Mouse (Mus musculus) cerebellum, adult 11-12 months (tissue): ENCODE results near the gene Prkce.

Experiments used
- DNase-seq: peaks from one replicate; pipeline ENCODE4 v3.0.0; 2022

Prkce gene

GRCm38 (mm10) chr17:86303401-86304243 lies 136.0 kb downstream of the Prkce start:
- no peak for DNase-seq

DNA sequence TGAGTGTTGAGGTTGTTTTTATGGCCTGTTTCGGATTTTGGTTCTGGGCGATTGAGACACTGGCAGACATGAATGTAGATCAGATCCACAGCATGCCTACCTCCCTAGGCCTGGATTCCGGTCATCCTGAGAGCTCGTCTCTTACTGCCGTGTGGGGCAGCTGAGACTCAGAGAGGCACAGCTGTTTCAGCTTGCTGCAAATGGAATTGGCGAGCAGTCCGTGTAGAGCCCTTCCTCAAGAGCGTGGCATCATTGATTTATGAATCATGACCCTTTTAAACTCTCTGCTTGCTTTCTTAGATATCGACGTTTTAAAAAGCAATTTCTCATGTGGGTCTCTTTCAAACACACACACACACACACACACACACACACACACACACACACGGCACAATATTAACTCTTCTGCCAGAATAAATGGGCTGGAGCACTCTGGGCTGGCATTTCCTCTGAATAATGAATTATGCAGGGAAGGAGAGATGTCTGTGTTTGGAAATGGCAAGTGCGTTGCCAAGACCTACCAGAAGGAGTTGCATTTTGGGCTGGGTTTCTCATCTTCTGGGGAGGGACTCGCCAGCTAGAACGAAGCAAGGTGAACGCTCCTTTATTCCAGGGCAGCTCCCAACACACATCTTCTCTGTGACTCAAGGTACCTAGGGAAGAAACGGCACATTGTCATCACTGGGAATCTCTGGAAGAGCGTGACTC lies 137.5 kb downstream of the Prkce start:
- no peak for DNase-seq

DNA sequence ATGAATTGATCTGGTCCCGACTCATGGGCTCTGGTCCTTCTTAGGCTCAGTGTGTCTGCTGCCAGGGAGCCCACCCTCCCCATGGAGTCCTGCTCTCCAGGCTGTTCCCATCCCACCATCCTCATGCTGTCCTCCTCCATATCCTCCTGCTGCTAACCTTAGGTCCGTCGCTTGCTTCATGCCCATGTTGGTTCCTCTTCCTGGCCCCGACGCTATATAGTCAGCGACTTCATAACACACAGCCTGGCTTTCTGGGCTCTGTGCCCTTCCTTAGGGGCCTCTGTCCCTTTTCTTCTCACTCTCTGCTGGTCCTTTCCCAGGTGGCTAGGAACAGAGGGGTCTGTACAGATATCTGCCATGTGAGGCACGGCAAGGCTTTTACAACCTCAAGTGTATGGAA lies 138.6 kb downstream of the Prkce start:
- DNase-seq, result no peak

DNA sequence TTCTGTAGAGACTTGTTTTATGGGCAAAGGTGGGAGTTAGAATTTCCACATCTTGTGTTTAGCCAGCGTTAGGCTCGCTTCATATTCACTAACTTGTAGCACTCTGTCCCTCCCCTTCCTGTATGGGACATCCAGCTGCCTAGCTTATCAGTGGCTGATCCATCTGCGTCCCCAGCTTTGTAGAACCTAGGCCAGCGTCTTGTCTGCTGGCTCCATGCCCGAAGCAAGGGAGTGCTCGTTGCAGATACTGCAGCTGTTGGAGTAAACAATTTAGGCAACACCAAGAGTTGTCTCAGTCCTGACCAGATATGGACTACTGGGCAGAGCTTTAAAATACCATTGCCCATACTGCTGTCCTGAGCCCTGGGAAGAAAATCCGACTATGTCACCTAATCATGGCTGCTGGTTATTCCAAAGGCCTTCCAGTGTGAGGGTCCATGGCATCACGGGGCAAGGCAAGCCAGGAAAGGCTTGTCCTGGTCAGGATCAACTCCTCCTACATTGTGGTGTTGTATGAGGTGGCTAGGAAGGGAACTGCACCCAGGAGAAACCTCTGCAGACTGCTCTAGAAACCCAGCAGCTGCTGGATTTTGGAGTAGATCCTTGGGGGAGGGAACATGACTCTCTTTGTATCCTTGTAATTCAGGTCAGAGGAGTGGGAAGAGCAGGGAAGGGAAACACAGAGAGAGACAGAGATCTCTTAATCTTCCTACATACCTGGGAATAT lies 146.0 kb downstream of the Prkce start:
- DNase-seq, result no peak

- no peak for DNase-seq
Measured at GRCm38 (mm10) chr17:86315874-86316273, 148.3 kb downstream of the Prkce start.

GRCm38 (mm10) chr17:86316771-86317170 lies 149.2 kb downstream of the Prkce start:
- DNase-seq, result no peak

DNA sequence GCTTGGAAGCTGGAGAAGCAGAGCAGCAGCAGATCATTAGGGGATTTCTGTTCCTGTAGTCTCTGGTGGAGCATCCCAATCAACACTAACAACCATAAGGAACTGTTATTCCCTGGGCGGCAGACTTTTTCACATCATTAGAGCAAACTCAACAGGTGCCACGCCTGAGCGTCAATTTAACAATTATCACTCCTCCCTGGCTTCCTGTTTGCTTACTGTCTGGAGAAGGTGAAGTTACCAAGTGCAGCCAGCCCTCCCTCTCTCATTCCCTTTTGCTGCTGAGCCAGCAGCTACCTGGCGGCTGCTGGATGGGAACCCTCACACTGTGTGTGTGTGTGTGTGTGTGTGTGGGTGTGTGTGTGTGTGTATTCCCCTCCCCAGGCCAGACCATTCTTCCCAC lies 149.6 kb downstream of the Prkce start:
- DNase-seq, result no peak

DNA sequence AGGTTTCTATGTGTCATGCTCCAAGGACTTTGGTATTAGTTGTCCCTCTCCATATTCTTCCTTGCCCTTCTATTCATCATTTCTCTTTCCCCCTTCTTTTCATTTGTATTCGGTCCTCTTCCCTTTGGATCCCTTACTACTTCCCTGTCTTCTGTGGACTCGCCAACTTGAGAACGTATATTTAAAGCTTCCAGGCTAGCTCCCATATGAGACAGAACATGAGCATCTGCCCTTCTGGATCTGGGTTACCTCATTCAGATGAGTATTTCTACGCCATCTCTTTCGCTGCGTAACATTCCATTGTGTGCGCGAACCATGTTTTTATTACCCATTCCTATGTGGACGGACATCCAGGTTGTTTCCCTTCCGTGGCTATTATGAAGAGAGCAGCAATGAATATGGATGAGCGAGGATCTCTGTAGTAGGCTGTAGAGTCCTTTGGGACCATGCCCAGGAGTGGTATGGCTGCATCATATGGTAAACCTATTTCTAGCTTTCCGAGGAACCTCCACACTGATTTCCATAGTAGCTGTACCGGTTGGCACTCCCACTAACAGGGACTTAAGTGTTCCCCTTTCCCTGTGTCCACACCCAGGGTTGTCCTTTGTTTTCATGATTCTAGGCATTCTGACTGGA lies 152.5 kb downstream of the Prkce start:
- no peak for DNase-seq

- no peak for DNase-seq
Measured at GRCm38 (mm10) chr17:86322840-86323239, 155.3 kb downstream of the Prkce start.

- no peak for DNase-seq
Measured at GRCm38 (mm10) chr17:86323310-86323709, 155.7 kb downstream of the Prkce start.

DNA sequence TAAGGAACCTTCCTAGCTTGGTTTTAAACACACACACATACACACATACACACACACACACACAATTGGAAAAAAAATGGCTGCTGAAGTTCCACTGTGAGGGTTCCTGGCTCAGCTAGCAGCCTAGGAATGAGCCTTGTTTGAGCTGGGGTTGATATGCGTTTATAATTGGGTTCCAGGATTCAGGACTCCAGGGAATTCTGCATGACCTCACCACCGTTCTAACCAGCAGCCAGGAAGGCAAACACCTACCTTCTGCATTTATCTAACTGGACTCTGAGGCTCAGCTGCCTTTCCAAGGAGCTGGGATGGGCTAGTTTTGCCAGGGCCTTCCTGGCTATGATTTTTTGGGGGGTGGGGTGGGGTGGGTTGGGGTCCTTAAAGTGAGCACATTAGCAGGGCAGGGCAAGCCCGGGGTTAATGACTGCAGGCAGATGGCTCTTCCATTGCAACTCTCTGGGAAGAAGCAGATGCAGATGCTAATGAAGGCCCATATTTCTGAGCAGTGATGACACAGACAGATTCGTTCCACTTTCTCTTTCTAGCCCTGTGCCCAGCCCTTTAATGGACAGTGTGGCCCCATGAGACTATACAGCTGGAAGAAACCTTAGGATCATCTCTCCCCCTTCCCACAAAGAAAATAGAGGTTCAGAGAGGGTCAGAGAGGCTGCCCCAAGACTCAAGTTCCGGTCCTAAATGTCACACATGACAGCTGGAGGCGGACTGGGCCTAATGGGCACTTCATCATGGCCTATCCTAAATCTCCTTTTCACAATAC lies 156.5 kb downstream of the Prkce start:
- no peak for DNase-seq

DNA sequence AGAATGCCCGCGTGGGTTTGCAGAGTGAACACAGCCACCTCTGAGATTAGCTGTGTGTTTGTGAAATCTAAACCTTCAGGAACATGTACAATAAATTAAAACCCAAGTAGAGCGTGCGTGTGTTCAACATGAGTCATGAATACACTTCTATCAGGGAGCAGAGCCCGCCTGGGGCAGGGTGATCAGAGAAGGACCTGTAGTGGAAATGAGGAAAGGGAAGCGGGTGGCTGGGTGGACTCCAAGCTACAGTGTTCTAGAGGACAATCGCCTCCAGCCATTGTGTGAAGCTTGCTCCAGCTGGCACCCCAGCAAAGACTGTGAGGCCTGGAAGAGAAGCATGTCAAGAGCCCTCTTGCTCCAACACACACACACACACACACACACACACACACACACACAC lies 157.2 kb downstream of the Prkce start:
- DNase-seq, result no peak

GRCm38 (mm10) chr17:86325317-86325716 lies 157.7 kb downstream of the Prkce start:
- DNase-seq, result no peak

- DNase-seq, result no peak
Measured at GRCm38 (mm10) chr17:86327958-86328357, 160.4 kb downstream of the Prkce start.

DNA sequence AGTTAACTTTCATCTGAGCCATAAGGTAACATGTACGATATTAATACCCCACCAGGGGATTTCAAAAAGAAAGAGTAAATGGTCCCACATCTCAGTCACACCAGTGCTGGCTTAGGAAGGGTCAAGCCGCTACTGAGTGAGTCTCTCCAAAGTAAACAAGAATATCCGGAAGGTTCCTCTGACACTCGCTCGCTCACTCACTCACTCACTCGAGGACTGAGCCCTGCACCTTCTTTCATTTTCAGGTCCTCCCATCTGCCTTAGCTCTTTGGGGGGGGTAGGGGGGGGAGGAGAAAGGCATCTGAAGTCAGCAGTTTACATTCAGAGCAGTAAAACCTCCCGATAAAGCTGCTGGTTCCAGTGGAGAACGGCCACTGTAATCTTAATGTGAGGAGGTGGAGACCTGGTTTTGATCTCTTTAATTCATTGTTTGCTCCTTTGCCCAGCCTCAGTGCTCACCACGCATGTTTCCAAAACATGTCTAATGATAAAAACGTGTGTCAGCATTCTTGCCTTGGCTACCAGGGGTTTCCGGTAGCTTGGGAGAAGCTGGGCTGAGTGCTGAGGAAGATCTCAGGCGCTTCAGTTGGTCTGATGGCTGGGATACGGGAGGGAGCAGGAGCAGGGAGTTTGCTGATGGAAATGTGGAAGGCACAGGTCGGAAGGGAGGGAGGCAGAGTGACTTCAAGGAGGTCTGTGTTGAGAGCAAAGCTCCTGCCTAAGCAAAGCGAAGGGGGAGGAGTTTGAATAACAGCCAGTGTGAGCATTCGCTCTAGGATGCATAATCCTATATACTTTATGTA lies 161.9 kb downstream of the Prkce start:
- no peak for DNase-seq

DNA sequence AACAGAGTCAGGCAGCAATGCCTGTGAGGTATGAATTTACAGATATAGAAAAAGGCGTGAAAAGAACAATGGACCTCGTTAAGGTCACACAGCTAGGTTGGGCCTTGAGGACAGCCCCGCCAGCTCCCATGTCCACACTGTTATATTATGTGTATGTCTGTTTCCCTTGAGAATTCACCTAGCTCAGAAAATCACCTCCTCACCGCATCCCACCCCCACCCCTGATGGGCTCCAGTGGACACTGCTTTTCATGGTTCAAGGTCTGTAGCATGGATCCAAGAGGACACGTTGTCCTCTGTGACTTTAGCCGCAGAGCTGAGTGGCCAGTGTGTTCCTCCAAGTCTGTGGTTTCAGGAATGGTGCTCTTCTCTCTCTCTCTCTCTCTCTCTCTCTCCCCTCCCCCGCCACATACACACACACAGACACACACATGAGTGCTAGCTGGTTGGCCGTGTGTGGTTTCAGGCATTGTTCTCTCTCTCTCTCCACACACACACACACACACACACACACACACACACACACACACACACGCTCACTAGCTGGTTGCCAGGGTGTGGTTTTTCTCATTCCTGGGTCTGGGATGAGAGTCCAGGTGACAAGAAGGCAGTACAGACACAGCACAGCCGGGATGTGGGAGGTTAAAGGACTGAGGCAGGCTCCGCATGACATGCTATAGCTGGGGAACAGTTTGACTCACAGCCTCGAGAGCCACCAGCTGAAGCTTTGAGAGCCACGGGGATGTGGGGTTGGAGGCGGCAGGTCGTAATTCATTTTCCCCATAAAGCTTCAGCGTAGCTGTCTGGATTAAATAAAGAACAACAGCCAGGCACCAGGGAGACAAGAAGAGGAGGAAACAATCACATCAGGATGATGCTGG lies 162.7 kb downstream of the Prkce start:
- no peak for DNase-seq

DNA sequence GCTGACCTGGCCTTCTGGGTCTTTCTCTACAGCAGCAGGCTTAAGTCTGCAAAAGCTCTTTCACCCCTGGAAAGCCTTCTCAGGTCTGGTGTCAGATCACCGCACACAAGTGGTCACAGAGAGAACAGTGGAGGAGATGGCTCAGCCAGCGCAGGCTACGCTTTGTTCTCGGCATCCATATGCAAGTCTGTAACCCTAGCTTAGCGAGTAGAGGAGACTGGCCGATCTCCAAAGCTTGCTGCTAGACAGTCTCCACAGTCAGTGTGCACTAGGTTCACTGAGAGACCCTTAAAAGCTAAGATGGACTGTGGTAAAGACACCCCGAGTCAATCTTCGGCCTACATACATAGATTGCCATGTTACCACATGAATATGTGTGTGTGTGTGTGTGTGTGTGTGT lies 164.2 kb downstream of the Prkce start:
- DNase-seq, result no peak

DNA sequence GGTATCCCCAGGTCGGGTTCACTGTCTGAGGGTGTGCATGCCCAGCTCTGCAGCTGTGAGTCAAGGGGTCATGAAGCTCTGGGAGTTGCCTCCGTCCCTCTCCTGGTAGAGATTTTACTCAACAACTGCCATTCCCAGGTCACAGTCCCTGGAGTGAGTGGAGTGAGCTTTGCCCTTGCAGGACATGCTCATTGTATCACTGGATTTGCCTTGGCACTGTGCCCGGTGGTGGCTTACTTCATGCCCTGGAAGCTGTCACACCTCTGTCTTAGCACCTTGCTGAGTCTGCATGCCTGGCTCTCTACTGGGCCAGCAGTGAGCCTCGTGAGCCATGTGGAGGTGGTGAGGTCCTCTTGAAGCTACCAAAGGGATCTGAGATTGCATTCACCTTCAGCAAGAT lies 167.4 kb downstream of the Prkce start:
- DNase-seq, result no peak

GRCm38 (mm10) chr17:86336652-86337073 lies 169.1 kb downstream of the Prkce start:
- no peak for DNase-seq

DNA sequence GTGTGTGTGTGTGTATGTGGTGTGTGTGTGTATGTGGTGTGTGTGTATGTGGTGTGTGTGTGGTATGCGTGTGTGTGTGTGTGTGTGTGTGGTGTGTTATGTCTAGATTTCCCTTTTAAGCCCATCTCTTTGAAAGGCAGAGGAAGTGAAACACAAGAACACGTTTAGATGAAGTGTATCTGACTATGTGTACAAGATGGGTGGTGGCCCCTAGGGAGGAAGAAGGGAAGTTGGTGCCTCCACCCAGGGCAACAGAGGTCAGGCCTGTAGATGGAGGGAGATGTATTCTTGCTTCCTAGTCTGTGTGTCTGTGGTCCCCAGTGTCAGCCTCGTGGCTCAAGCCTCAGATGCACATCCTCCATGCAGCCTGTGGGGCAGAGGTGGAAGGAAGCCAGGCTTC lies 169.5 kb downstream of the Prkce start:
- DNase-seq, result no peak
